Mouse (Mus musculus) heart, adult 8-10 months (tissue): ENCODE measurements around the gene Tll2. TPM values are rescaled to one million over a fixed set of nuclear protein-coding genes. Genes with fewer than 3 reads are reported as not detected.

Experiments
- DNase-seq: peaks from one replicate; pipeline ENCODE4 v3.0.0; 2022; ENCODE audit warnings: low spot score
- total RNA-seq, 4 experiments: library from RNA; stranded (reverse); gene quantifications; 2 replicates each; pipeline ENCODE4 v1.2.4; 2022

The Tll2 gene
- total RNA-seq, 4 experiments from 2014 or later, result 0.12 to 1.0 (median 0.46) TPM

- no peak for DNase-seq
Observed at GRCm38 (mm10) chr19:41088491-41088890, 118.1 kb downstream of the Tll2 start.

GRCm38 (mm10) chr19:41087901-41088300, 118.7 kb downstream of the Tll2 start:
- DNase-seq, result no peak

- peak; percentile 74 for DNase-seq
Observed at GRCm38 (mm10) chr19:41086700-41087099, 119.9 kb downstream of the Tll2 start.

- DNase-seq, result no peak
Observed at GRCm38 (mm10) chr19:41086289-41086688, 120.3 kb downstream of the Tll2 start.

GRCm38 (mm10) chr19:41083646-41084045, 123.0 kb downstream of the Tll2 start:
- no peak for DNase-seq

- no peak for DNase-seq
Observed at GRCm38 (mm10) chr19:41081589-41081988, 125.0 kb downstream of the Tll2 start.

GRCm38 (mm10) chr19:41076906-41077305, 129.7 kb downstream of the Tll2 start, which contains the start of gene Opalin:
TSS of gene Opalin (minus strand) at chr19:41077113.
- DNase-seq, result no peak

GRCm38 (mm10) chr19:41073746-41074455, 132.7 kb downstream of the Tll2 start:
- no peak for DNase-seq

GRCm38 (mm10) chr19:41071500-41071899, 135.1 kb downstream of the Tll2 start:
- DNase-seq, result peak; percentile 78

- no peak for DNase-seq
Observed at GRCm38 (mm10) chr19:41054702-41055101, 151.9 kb downstream of the Tll2 start.

- no peak for DNase-seq
Observed at GRCm38 (mm10) chr19:41053530-41053929, 153.1 kb downstream of the Tll2 start.

GRCm38 (mm10) chr19:41052247-41052646, 154.4 kb downstream of the Tll2 start:
- DNase-seq, result no peak

GRCm38 (mm10) chr19:41051714-41052113, 154.9 kb downstream of the Tll2 start:
- DNase-seq, result no peak

GRCm38 (mm10) chr19:41048187-41048559, 158.5 kb downstream of the Tll2 start:
- DNase-seq, result no peak

GRCm38 (mm10) chr19:41047437-41048186, 159.0 kb downstream of the Tll2 start:
- no peak for DNase-seq

GRCm38 (mm10) chr19:41045091-41045770, 161.4 kb downstream of the Tll2 start:
- DNase-seq, result no peak

- DNase-seq, result no peak
Observed at GRCm38 (mm10) chr19:41039110-41039509, 167.5 kb downstream of the Tll2 start.

GRCm38 (mm10) chr19:41035809-41036551, 170.7 kb downstream of the Tll2 start:
- no peak for DNase-seq
